Mouse (Mus musculus): ENCODE measurements around the gene Uqcc2. TPM values are rescaled to one million over a fixed set of nuclear protein-coding genes. Genes with fewer than 3 reads are reported as not detected.

Gene Uqcc2
- polyA plus RNA-seq, 1 experiment from 2014 or later, result 385 TPM

DNA sequence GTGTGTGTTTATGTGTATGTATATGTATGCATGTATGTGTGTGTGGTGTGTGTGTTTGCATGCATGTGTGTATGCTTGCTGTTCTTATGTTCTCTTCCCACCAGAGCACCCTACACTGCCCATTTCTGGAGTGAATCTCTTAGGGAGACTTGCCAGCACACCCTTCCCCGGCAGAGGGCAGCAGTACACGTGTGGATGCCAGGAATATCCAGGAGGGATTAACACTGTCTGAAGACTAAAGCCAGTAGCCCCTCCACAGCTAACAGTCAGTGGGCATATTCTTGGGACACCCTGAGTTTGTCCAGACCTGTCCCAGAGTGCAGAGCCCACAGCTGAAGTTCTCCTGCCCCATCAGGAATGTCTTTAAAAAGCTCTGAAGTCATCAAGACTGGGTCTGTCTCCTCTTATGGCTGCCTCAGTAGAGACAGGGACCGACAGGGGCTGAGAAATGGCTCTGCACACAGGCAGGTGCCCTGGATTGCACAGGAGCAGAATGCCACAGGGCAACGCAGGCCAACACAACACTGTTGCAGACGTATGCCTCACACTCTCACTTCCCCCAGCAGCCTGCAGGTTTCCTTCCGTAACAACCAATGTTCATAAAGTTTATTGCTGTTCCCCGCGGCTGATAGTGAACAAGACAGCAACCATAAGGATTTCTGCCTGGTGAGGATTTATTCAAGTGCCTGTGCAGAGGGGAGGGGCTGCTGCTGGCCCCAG is 31.5 kb upstream of the Uqcc2 start:
- no peaks in the 10 kb centered on the region for H3K36me3 ChIP-seq (ENCODE audit: control insufficient read depth, insufficient read depth, low read length)
- no peak overlapping the region for H3K9ac ChIP-seq (ENCODE audit: low read length)
- no peaks in the 10 kb centered on the region for H3K4me1 ChIP-seq (ENCODE audit: control insufficient read depth, insufficient read depth, low read length)
- no peaks in the 10 kb centered on the region for H3K9me3 ChIP-seq (replicated peaks; ENCODE audit: control insufficient read depth, low read length)
- H3K4me3 ChIP-seq (ENCODE audit: low read depth, low read length), result no peak overlapping the region
- ATAC-seq (peak; percentile 52; the same call in 1 of the 2 replicates), DNase-seq (ENCODE audit: low spot score) (peak; percentile 72)
- 64% methylated on average over 8 of the region's 8 CpGs for WGBS
- no peak overlapping the region for H3K4me2 ChIP-seq (ENCODE audit: low read length)
- no peak overlapping the region for H3K27ac ChIP-seq (ENCODE audit: low read depth, low read length)
- H3K27me3 ChIP-seq (replicated peaks; ENCODE audit: control insufficient read depth, insufficient read depth, low read length), result no peaks in the 10 kb centered on the region

DNA sequence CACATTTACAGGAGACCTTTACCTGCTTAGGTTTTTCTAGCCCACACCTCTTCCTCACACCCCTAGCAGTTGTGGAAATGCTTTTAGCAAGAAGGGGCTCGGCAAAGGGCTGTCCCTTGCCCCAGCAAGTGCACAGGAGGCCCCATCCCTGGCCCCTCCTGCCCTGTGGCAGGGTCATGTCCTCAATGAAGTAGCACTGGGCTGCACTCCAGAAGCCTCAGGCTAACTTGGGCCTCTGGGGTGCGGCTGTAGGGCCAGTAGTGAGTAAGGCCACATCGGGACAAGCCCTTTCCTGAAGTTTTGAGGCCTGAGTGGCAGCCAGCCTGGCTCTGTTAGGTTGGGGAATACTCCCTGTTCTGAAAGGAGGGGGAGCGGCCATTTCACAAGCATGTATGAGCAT is 27.2 kb upstream of the Uqcc2 start:
- Histone ChIP-seq H3K9me3 (replicated peaks; ENCODE audit: control insufficient read depth, low read length) (no peaks in the 10 kb centered on the region), H3K9ac (ENCODE audit: low read length) (no peak overlapping the region), H3K36me3 (ENCODE audit: control insufficient read depth, insufficient read depth, low read length) (no peaks in the 10 kb centered on the region), H3K4me2 (ENCODE audit: low read length) (no peak overlapping the region), H3K4me1 (ENCODE audit: control insufficient read depth, insufficient read depth, low read length) (no peaks in the 10 kb centered on the region), H3K27ac (ENCODE audit: low read depth, low read length) (no peak overlapping the region), H3K27me3 (replicated peaks; ENCODE audit: control insufficient read depth, insufficient read depth, low read length) (no peaks in the 10 kb centered on the region), H3K4me3 (ENCODE audit: low read depth, low read length) (no peak overlapping the region)
- 81% methylated on average over 4 of the region's 4 CpGs for WGBS
- no peak for ATAC-seq
- DNase-seq (ENCODE audit: low spot score), result no peak

DNA sequence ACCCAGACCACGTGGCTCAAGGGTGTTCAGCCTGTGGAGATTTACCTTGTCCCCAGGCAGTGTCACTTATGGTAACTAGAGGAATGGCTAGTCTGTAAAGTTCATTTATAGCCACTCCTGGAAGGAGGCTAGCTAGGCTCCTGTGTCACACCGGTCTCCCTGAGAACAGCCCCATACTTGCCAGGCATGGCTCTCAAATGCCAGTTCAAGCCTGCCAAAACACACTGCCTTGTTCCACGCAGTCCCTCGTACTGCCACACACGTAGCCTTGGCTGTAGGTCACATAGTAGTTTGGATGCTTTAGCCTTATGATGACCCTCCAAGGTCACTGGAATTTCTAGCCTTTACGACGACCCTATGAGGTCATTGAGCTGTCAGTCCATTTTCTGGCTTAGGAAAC is 25.5 kb upstream of the Uqcc2 start:
- no peaks in the 10 kb centered on the region for H3K4me1 ChIP-seq (ENCODE audit: control insufficient read depth, insufficient read depth, low read length)
- no peak overlapping the region for H3K4me3 ChIP-seq (ENCODE audit: low read depth, low read length)
- 78% methylated on average over 7 of the region's 7 CpGs for WGBS
- no peaks in the 10 kb centered on the region for H3K9me3 ChIP-seq (replicated peaks; ENCODE audit: control insufficient read depth, low read length)
- no peaks in the 10 kb centered on the region for H3K27me3 ChIP-seq (replicated peaks; ENCODE audit: control insufficient read depth, insufficient read depth, low read length)
- H3K27ac ChIP-seq (ENCODE audit: low read depth, low read length), result no peak overlapping the region
- H3K9ac ChIP-seq (ENCODE audit: low read length), result no peak overlapping the region
- H3K4me2 ChIP-seq (ENCODE audit: low read length), result no peak overlapping the region
- ATAC-seq (no peak), DNase-seq (ENCODE audit: low spot score) (no peak)
- no peaks in the 10 kb centered on the region for H3K36me3 ChIP-seq (ENCODE audit: control insufficient read depth, insufficient read depth, low read length)

DNA sequence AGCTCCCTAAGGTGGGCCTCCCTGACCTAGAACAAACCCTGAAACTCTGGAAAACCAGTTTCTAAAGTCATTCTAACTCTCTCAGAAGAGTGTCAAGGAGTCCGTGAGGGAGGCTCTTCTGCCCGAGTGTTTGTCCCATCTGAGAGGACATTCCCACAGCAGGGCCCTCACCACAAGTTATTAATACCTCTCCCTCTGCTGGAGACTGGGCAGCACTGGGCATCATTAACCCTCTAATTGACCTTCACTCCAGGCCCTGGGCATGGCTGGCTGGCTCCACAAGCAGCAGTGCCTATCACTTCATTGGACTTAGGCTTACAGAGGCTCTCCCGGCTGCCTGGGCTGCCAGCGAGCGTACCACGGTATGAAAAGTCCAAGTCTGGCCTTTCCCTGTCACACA is 24.7 kb upstream of the Uqcc2 start:
- H3K9me3 ChIP-seq (replicated peaks; ENCODE audit: control insufficient read depth, low read length), result no peaks in the 10 kb centered on the region
- no peak overlapping the region for H3K4me2 ChIP-seq (ENCODE audit: low read length)
- no peak overlapping the region for H3K4me3 ChIP-seq (ENCODE audit: low read depth, low read length)
- no peaks in the 10 kb centered on the region for H3K4me1 ChIP-seq (ENCODE audit: control insufficient read depth, insufficient read depth, low read length)
- no peak overlapping the region for H3K27ac ChIP-seq (ENCODE audit: low read depth, low read length)
- H3K27me3 ChIP-seq (replicated peaks; ENCODE audit: control insufficient read depth, insufficient read depth, low read length), result no peaks in the 10 kb centered on the region
- 82% methylated on average over 6 of the region's 6 CpGs for WGBS
- no peak for DNase-seq (ENCODE audit: low spot score)
- H3K36me3 ChIP-seq (ENCODE audit: control insufficient read depth, insufficient read depth, low read length), result no peaks in the 10 kb centered on the region
- no peak for ATAC-seq
- H3K9ac ChIP-seq (ENCODE audit: low read length), result no peak overlapping the region

DNA sequence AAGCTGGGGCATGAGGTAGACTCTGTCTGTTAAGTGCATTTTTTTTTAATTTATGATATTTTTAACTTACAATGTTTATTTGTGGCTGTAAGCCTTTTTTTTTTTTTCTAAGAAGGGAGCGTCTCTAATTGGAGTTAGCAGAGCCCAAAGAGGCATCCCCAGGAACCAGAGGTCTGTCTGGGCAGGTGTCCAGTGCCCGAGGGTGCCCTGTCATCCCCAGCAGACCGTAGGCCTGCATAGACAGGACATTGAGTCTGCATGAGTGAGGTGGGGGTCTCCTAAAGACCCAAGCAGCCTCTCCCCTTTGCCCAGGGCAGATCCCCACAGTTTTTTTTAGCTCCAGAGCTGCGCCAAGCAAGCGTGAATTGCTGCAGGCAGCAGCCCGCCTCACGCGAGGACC is 22.0 kb upstream of the Uqcc2 start:
- Histone ChIP-seq H3K36me3 (ENCODE audit: control insufficient read depth, insufficient read depth, low read length) (no peaks in the 10 kb centered on the region), H3K9me3 (replicated peaks; ENCODE audit: control insufficient read depth, low read length) (no peaks in the 10 kb centered on the region), H3K27me3 (replicated peaks; ENCODE audit: control insufficient read depth, insufficient read depth, low read length) (no peaks in the 10 kb centered on the region), H3K4me2 (ENCODE audit: low read length) (no peak overlapping the region), H3K4me1 (ENCODE audit: control insufficient read depth, insufficient read depth, low read length) (no peaks in the 10 kb centered on the region), H3K27ac (ENCODE audit: low read depth, low read length) (no peak overlapping the region), H3K4me3 (ENCODE audit: low read depth, low read length) (no peak overlapping the region), H3K9ac (ENCODE audit: low read length) (no peak overlapping the region)
- no peak for ATAC-seq
- no peak for DNase-seq (ENCODE audit: low spot score)
- WGBS, result 87% methylated on average over 8 of the region's 8 CpGs

DNA sequence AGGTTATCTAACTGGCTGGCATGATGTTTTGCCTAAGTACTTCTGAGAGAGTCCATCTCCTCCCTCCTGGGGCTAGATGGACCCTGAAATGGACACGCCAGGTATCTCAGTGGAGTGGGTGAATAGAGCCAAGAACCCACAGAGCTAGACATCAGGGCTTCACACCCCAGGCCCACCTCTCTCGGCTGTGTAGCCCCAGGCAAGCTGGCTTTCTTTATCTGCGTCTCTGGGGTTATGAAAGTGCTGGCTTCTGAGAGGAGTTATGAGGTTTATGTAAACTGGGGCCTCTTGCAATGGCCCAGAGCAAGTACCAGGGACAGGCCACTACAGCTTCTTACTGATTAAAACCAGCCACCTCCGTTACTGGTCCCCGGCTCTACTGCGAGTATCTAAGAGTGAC is 21.2 kb upstream of the Uqcc2 start:
- no peaks in the 10 kb centered on the region for H3K36me3 ChIP-seq (ENCODE audit: control insufficient read depth, insufficient read depth, low read length)
- 82% methylated on average over 6 of the region's 6 CpGs for WGBS
- ATAC-seq (no peak), DNase-seq (ENCODE audit: low spot score) (no peak)
- H3K9ac ChIP-seq (ENCODE audit: low read length), result no peak overlapping the region
- no peak overlapping the region for H3K4me3 ChIP-seq (ENCODE audit: low read depth, low read length)
- no peaks in the 10 kb centered on the region for H3K4me1 ChIP-seq (ENCODE audit: control insufficient read depth, insufficient read depth, low read length)
- no peaks in the 10 kb centered on the region for H3K27me3 ChIP-seq (replicated peaks; ENCODE audit: control insufficient read depth, insufficient read depth, low read length)
- H3K27ac ChIP-seq (ENCODE audit: low read depth, low read length), result no peak overlapping the region
- no peaks in the 10 kb centered on the region for H3K9me3 ChIP-seq (replicated peaks; ENCODE audit: control insufficient read depth, low read length)
- H3K4me2 ChIP-seq (ENCODE audit: low read length), result no peak overlapping the region

DNA sequence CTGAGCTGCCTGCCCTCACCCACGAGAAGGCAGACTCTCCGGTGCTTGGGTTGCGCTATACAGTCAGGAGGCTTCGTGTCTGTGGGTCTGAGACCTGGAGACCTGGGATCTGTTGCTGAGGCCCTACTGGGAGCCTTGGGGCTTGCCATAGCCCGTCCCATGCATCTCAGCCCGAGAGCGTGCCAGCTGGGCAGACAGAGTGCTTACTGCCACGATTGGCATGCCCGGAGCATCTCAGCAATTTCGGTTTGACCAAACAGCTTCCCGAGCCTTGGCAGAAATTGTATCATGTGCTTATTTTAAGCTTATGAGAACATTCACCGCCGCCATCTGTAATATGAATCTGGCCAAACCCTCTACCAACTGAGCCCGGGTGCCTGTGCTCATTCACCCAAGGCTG is 20.5 kb upstream of the Uqcc2 start:
- H3K4me1 ChIP-seq (ENCODE audit: control insufficient read depth, insufficient read depth, low read length), result no peaks in the 10 kb centered on the region
- ATAC-seq (no peak), DNase-seq (ENCODE audit: low spot score) (no peak)
- H3K9me3 ChIP-seq (replicated peaks; ENCODE audit: control insufficient read depth, low read length), result no peaks in the 10 kb centered on the region
- H3K27ac ChIP-seq (ENCODE audit: low read depth, low read length), result no peak overlapping the region
- H3K4me3 ChIP-seq (ENCODE audit: low read depth, low read length), result no peak overlapping the region
- H3K4me2 ChIP-seq (ENCODE audit: low read length), result no peak overlapping the region
- 86% methylated on average over 14 of the region's 14 CpGs for WGBS
- no peak overlapping the region for H3K9ac ChIP-seq (ENCODE audit: low read length)
- no peaks in the 10 kb centered on the region for H3K36me3 ChIP-seq (ENCODE audit: control insufficient read depth, insufficient read depth, low read length)
- H3K27me3 ChIP-seq (replicated peaks; ENCODE audit: control insufficient read depth, insufficient read depth, low read length), result no peaks in the 10 kb centered on the region

DNA sequence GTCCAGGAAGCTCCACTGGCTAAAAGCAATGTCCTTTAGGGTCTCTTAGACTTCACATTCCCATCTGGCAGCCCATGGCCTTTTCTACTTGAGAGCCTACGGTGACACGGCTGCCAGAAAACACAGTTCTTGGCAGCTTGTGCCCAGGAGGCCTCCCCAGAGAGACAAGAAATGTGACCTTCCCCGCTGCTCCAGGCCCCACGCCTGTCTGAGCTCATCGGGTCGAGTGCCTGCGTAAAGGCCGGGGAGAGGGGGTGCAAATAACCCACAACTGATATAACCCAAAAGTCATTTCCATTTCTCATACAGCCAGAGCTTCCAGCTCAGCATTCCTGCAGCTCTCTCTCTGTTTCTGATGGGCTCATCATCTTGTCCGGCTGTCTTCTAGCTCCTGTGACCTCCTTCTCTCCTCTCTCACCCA is 20.1 kb upstream of the Uqcc2 start:
- Histone ChIP-seq H3K36me3 (ENCODE audit: control insufficient read depth, insufficient read depth, low read length) (no peaks in the 10 kb centered on the region), H3K9me3 (replicated peaks; ENCODE audit: control insufficient read depth, low read length) (no peaks in the 10 kb centered on the region), H3K4me2 (ENCODE audit: low read length) (no peak overlapping the region), H3K4me3 (ENCODE audit: low read depth, low read length) (no peak overlapping the region), H3K9ac (ENCODE audit: low read length) (no peak overlapping the region), H3K4me1 (ENCODE audit: control insufficient read depth, insufficient read depth, low read length) (no peaks in the 10 kb centered on the region), H3K27ac (ENCODE audit: low read depth, low read length) (no peak overlapping the region), H3K27me3 (replicated peaks; ENCODE audit: control insufficient read depth, insufficient read depth, low read length) (no peaks in the 10 kb centered on the region)
- no peak for ATAC-seq
- WGBS, result 80% methylated on average over 9 of the region's 9 CpGs
- no peak for DNase-seq (ENCODE audit: low spot score)

DNA sequence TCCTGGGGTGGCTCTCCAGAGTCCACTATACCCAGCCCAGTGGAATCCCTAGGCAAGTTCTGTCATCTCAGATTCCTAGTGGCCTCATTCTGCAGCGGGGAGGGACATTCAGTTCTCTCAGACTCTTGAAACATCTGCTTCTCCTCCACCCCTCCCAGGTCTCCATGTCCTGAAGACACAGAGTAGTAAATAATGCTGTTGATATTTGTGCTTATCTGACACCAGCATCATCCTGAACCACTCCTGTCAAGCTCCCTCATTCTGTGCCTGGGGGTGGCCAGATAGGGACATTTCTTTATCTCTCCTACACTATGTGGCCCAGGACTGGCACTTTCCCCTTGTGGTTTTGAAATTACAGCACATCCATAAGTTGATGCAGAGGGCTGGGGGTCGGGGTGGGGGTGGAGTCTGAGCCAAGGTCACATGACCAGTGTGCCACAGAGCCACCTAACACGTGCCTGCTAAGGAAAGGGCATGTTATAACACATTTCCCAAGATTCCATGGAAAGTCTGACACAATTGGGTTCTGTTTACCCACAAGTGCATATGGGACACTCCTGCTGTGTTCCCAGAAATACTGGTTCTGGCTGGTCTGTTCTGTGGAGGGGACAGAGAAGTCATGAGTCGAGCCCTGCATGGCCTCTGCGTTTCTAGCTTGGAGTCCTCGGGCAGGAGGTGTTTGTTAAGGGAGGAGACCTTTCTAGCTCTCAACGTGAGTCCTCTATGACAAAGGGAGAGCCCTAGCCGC is 19.4 kb upstream of the Uqcc2 start:
- WGBS, result 61% methylated on average over 8 of the region's 8 CpGs
- ATAC-seq (no peak), DNase-seq (ENCODE audit: low spot score) (no peak)
- H3K4me1 ChIP-seq (ENCODE audit: control insufficient read depth, insufficient read depth, low read length), result no peaks in the 10 kb centered on the region
- H3K4me3 ChIP-seq (ENCODE audit: low read depth, low read length), result no peak overlapping the region
- no peaks in the 10 kb centered on the region for H3K36me3 ChIP-seq (ENCODE audit: control insufficient read depth, insufficient read depth, low read length)
- no peak overlapping the region for H3K4me2 ChIP-seq (ENCODE audit: low read length)
- H3K27me3 ChIP-seq (replicated peaks; ENCODE audit: control insufficient read depth, insufficient read depth, low read length), result no peaks in the 10 kb centered on the region
- no peak overlapping the region for H3K27ac ChIP-seq (ENCODE audit: low read depth, low read length)
- no peaks in the 10 kb centered on the region for H3K9me3 ChIP-seq (replicated peaks; ENCODE audit: control insufficient read depth, low read length)
- no peak overlapping the region for H3K9ac ChIP-seq (ENCODE audit: low read length)
